Mouse (Mus musculus): ENCODE results near the gene Pik3c2b. TPM values are rescaled to one million over a fixed set of nuclear protein-coding genes. Genes with fewer than 3 reads are reported as not detected.

Gene Pik3c2b
- polyA plus RNA-seq, 1 experiment from 2014 or later: 15.4 TPM

DNA sequence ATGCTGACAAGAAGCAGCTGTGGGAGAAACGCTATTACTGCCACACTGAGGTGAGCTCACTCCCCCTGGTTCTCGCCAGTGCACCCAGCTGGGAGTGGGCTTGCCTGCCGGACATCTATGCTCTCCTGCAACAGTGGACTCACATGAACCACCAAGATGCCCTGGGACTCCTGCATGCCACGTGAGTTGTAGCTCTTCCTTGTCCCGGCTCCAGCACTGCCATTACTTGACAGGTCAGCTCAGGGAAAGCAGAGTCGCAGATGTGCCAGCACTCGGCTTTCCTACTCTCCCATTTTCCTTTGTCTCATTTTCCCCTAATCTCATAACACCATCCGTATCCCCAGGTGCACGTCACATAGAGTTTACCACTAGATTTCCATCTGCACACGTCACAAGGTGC is 42.7 kb downstream of the Pik3c2b start:
- no peak overlapping the region for H3K9ac ChIP-seq (ENCODE audit: low read length)
- ATAC-seq (ENCODE audit: insufficient read depth, low FRiP score, low TSS enrichment): no peak
- H3K27me3 ChIP-seq (ENCODE audit: control insufficient read depth, insufficient read depth, low read length): no peaks in the 10 kb centered on the region
- no peak for DNase-seq (ENCODE audit: low spot score)
- 86% methylated on average over 10 of the region's 10 CpGs for WGBS
- H3K4me3 ChIP-seq (ENCODE audit: low read depth, low read length): no peak overlapping the region
- no peak overlapping the region for H3K4me2 ChIP-seq (ENCODE audit: low read depth)
- no peak overlapping the region for H3K27ac ChIP-seq (ENCODE audit: low read depth, low read length)
- peaks cover 3% of the 10 kb centered on the region; the same call in 1 of the 2 replicates for H3K36me3 ChIP-seq (ENCODE audit: control insufficient read depth, insufficient read depth, low read length)
- no peaks in the 10 kb centered on the region for H3K4me1 ChIP-seq (ENCODE audit: control insufficient read depth, insufficient read depth, low read length)
- H3K9me3 ChIP-seq (ENCODE audit: control insufficient read depth, low read length): no peaks in the 10 kb centered on the region

- 91% methylated on average over 4 of the region's 4 CpGs for WGBS
- no peak overlapping the region for H3K4me2 ChIP-seq (ENCODE audit: low read depth)
- H3K9ac ChIP-seq (ENCODE audit: low read length): no peak overlapping the region
- ATAC-seq (ENCODE audit: insufficient read depth, low FRiP score, low TSS enrichment) (no peak), DNase-seq (ENCODE audit: low spot score) (no peak)
- H3K27me3 ChIP-seq (ENCODE audit: control insufficient read depth, insufficient read depth, low read length): no peaks in the 10 kb centered on the region
- H3K36me3 ChIP-seq (ENCODE audit: control insufficient read depth, insufficient read depth, low read length): no peaks in the 10 kb centered on the region; the same call in 1 of the 2 replicates
- no peak overlapping the region for H3K4me3 ChIP-seq (ENCODE audit: low read depth, low read length)
- H3K9me3 ChIP-seq (ENCODE audit: control insufficient read depth, low read length): no peaks in the 10 kb centered on the region
- no peaks in the 10 kb centered on the region for H3K4me1 ChIP-seq (ENCODE audit: control insufficient read depth, insufficient read depth, low read length)
- H3K27ac ChIP-seq (ENCODE audit: low read depth, low read length): no peak overlapping the region
Observed at GRCm38 (mm10) chr1:133089415-133089814, 43.9 kb downstream of the Pik3c2b start.

- no peak overlapping the region for H3K9ac ChIP-seq (ENCODE audit: low read length)
- H3K4me1 ChIP-seq (ENCODE audit: control insufficient read depth, insufficient read depth, low read length): no peaks in the 10 kb centered on the region
- ATAC-seq (ENCODE audit: insufficient read depth, low FRiP score, low TSS enrichment) (no peak), DNase-seq (ENCODE audit: low spot score) (no peak)
- no peak overlapping the region for H3K4me2 ChIP-seq (ENCODE audit: low read depth)
- no peaks in the 10 kb centered on the region for H3K9me3 ChIP-seq (ENCODE audit: control insufficient read depth, low read length)
- H3K36me3 ChIP-seq (ENCODE audit: control insufficient read depth, insufficient read depth, low read length): no peaks in the 10 kb centered on the region; the same call in 1 of the 2 replicates
- H3K27ac ChIP-seq (ENCODE audit: low read depth, low read length): no peak overlapping the region
- no peaks in the 10 kb centered on the region for H3K27me3 ChIP-seq (ENCODE audit: control insufficient read depth, insufficient read depth, low read length)
- WGBS: 85% methylated on average over 6 of the region's 6 CpGs
- no peak overlapping the region for H3K4me3 ChIP-seq (ENCODE audit: low read depth, low read length)
Observed at GRCm38 (mm10) chr1:133090641-133091040, 45.2 kb downstream of the Pik3c2b start.

DNA sequence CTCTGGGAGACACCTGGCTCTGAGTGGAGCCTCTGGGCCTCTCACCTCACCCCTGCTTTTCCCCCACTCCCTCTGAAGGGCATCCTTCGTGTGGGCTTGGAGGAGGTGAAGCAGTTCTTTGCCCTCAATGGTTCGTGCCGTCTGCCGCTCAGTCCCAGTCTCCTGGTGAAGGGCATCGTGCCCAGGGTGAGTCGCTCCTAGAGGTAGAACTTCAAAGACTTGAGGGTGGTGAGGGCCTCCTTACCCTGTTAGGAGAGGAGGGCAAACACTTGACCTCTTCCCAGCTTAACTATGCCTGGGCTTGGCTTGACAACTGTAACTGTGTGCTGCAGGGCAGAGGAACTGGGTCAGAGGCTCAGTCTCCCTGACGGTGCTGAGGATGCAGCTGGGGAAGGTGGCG is 46.0 kb downstream of the Pik3c2b start:
- Histone ChIP-seq H3K9ac (ENCODE audit: low read length) (no peak overlapping the region), H3K9me3 (ENCODE audit: control insufficient read depth, low read length) (no peaks in the 10 kb centered on the region), H3K27ac (ENCODE audit: low read depth, low read length) (no peak overlapping the region), H3K27me3 (ENCODE audit: control insufficient read depth, insufficient read depth, low read length) (no peaks in the 10 kb centered on the region), H3K36me3 (ENCODE audit: control insufficient read depth, insufficient read depth, low read length) (no peaks in the 10 kb centered on the region; the same call in 1 of the 2 replicates), H3K4me1 (ENCODE audit: control insufficient read depth, insufficient read depth, low read length) (no peaks in the 10 kb centered on the region), H3K4me3 (ENCODE audit: low read depth, low read length) (no peak overlapping the region), H3K4me2 (ENCODE audit: low read depth) (no peak overlapping the region)
- DNase-seq (ENCODE audit: low spot score) (no peak), ATAC-seq (ENCODE audit: insufficient read depth, low FRiP score, low TSS enrichment) (no peak)
- WGBS: 92% methylated on average over 8 of the region's 8 CpGs

GRCm38 (mm10) chr1:133093719-133094118 is 48.3 kb downstream of the Pik3c2b start:
- Histone ChIP-seq H3K9ac (ENCODE audit: low read length) (no peak overlapping the region), H3K4me1 (ENCODE audit: control insufficient read depth, insufficient read depth, low read length) (no peaks in the 10 kb centered on the region), H3K27me3 (ENCODE audit: control insufficient read depth, insufficient read depth, low read length) (no peaks in the 10 kb centered on the region), H3K36me3 (ENCODE audit: control insufficient read depth, insufficient read depth, low read length) (no peaks in the 10 kb centered on the region; the same call in 1 of the 2 replicates), H3K4me3 (ENCODE audit: low read depth, low read length) (no peak overlapping the region), H3K4me2 (ENCODE audit: low read depth) (no peak overlapping the region), H3K27ac (ENCODE audit: low read depth, low read length) (no peak overlapping the region), H3K9me3 (ENCODE audit: control insufficient read depth, low read length) (no peaks in the 10 kb centered on the region)
- no peak for ATAC-seq (ENCODE audit: insufficient read depth, low FRiP score, low TSS enrichment)
- DNase-seq (ENCODE audit: low spot score): no peak
- WGBS: 94% methylated on average over 7 of the region's 7 CpGs

- Histone ChIP-seq H3K4me3 (ENCODE audit: low read depth, low read length) (no peak overlapping the region), H3K9ac (ENCODE audit: low read length) (no peak overlapping the region)
- ATAC-seq (ENCODE audit: insufficient read depth, low FRiP score, low TSS enrichment): 0 out of 2 replicates have a peak, but pooled peaks have one; percentile 23
Observed at GRCm38 (mm10) chr1:133100980-133101798, 55.7 kb downstream of the Pik3c2b start.

DNA sequence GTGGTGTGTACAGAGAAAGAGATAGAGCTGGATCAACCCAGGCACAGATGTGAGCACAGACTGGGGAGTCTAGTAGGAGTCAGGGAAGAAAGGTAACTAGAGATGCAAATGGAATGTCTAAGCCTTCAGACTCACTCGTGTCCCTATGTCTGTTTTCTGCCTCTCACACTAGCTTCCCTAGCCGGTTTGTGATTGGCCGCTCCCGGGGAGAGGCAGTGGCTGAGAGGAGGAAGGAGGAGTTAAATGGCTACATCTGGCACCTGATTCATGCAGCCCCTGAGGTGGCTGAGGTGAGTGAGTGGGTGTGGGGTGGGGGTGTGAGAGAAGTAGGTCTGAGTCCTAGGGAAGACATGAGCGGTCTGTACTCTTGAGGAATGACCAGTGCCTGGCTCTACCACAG is 56.6 kb downstream of the Pik3c2b start:
- 84% methylated on average over 5 of the region's 5 CpGs for WGBS
- Histone ChIP-seq H3K36me3 (ENCODE audit: control insufficient read depth, insufficient read depth, low read length) (peaks cover 15% of the 10 kb centered on the region), H3K27me3 (ENCODE audit: control insufficient read depth, insufficient read depth, low read length) (no peaks in the 10 kb centered on the region), H3K9me3 (ENCODE audit: control insufficient read depth, low read length) (no peaks in the 10 kb centered on the region), H3K4me1 (ENCODE audit: control insufficient read depth, insufficient read depth, low read length) (no peaks in the 10 kb centered on the region), H3K9ac (ENCODE audit: low read length) (no peak overlapping the region), H3K27ac (ENCODE audit: low read depth, low read length) (no peak overlapping the region), H3K4me2 (ENCODE audit: low read depth) (no peak overlapping the region), H3K4me3 (ENCODE audit: low read depth, low read length) (no peak overlapping the region)
- no peak for ATAC-seq (ENCODE audit: insufficient read depth, low FRiP score, low TSS enrichment)
- DNase-seq (ENCODE audit: low spot score): no peak

More at GRCm38 (mm10) chr1:133100980-133101798, 55.7 kb downstream of the Pik3c2b start:
- Histone ChIP-seq H3K36me3 (ENCODE audit: control insufficient read depth, insufficient read depth, low read length) (peaks cover 12% of the 10 kb centered on the region), H3K4me1 (ENCODE audit: control insufficient read depth, insufficient read depth, low read length) (no peaks in the 10 kb centered on the region), H3K9me3 (ENCODE audit: control insufficient read depth, low read length) (no peaks in the 10 kb centered on the region), H3K27ac (ENCODE audit: low read depth, low read length) (no peak overlapping the region), H3K4me2 (ENCODE audit: low read depth) (no peak overlapping the region), H3K27me3 (ENCODE audit: control insufficient read depth, insufficient read depth, low read length) (no peaks in the 10 kb centered on the region)
- WGBS: 48% methylated on average over 17 of the region's 17 CpGs
- peak; percentile 82 for DNase-seq (ENCODE audit: low spot score)

GRCm38 (mm10) chr1:133103315-133103714 is 57.8 kb downstream of the Pik3c2b start:
- ATAC-seq (ENCODE audit: insufficient read depth, low FRiP score, low TSS enrichment) (no peak), DNase-seq (ENCODE audit: low spot score) (no peak)
- H3K36me3 ChIP-seq (ENCODE audit: control insufficient read depth, insufficient read depth, low read length): peaks cover 15% of the 10 kb centered on the region
- no peak overlapping the region for H3K27ac ChIP-seq (ENCODE audit: low read depth, low read length)
- no peaks in the 10 kb centered on the region for H3K9me3 ChIP-seq (ENCODE audit: control insufficient read depth, low read length)
- H3K4me1 ChIP-seq (ENCODE audit: control insufficient read depth, insufficient read depth, low read length): no peaks in the 10 kb centered on the region
- H3K27me3 ChIP-seq (ENCODE audit: control insufficient read depth, insufficient read depth, low read length): no peaks in the 10 kb centered on the region
- H3K4me3 ChIP-seq (ENCODE audit: low read depth, low read length): no peak overlapping the region
- 91% methylated on average over 7 of the region's 7 CpGs for WGBS
- no peak overlapping the region for H3K9ac ChIP-seq (ENCODE audit: low read length)
- no peak overlapping the region for H3K4me2 ChIP-seq (ENCODE audit: low read depth)

- Histone ChIP-seq H3K36me3 (ENCODE audit: control insufficient read depth, insufficient read depth, low read length) (peaks cover 15% of the 10 kb centered on the region), H3K4me1 (ENCODE audit: control insufficient read depth, insufficient read depth, low read length) (no peaks in the 10 kb centered on the region), H3K27ac (ENCODE audit: low read depth, low read length) (no peak overlapping the region), H3K9me3 (ENCODE audit: control insufficient read depth, low read length) (no peaks in the 10 kb centered on the region), H3K4me2 (ENCODE audit: low read depth) (no peak overlapping the region), H3K27me3 (ENCODE audit: control insufficient read depth, insufficient read depth, low read length) (no peaks in the 10 kb centered on the region), H3K9ac (ENCODE audit: low read length) (no peak overlapping the region), H3K4me3 (ENCODE audit: low read depth, low read length) (no peak overlapping the region)
- WGBS: 86% methylated on average over 6 of the region's 6 CpGs
- DNase-seq (ENCODE audit: low spot score) (no peak), ATAC-seq (ENCODE audit: insufficient read depth, low FRiP score, low TSS enrichment) (no peak)
Observed at GRCm38 (mm10) chr1:133103871-133104270, 58.4 kb downstream of the Pik3c2b start.

All from neural tube, embryonic 11.5 days (tissue).